Mouse (Mus musculus) neural tube, embryonic 11.5 days (tissue): ENCODE results near the gene D230025D16Rik. TPM values are rescaled to one million over a fixed set of nuclear protein-coding genes. Genes with fewer than 3 reads are reported as not detected.
"Not testable (repeated sequence)": the region's sequence is repeated elsewhere in the genome, so short reads cannot be mapped to it uniquely, and the experiment has no call there.

ENCODE experiments used
- ATAC-seq: fragments of 200-750 bp; cut with Nextera tagmentation; 2 replicates; pipeline ENCODE4 v1.8.0; 2017; ENCODE audit warnings: moderate number of reproducible peaks, mild to moderate bottlenecking, moderate TSS enrichment, moderate library complexity; ENCODE audit not compliant: insufficient read depth, low FRiP score, low TSS enrichment
- DNase-seq: peaks from one replicate; pipeline ENCODE4 v3.0.0-alpha.2; 2015; ENCODE audit warnings: low spot score
- H3K27ac ChIP-seq: fragments of 300-500 bp; sonication (generic); 2 replicates; pipeline ENCODE4 v1.5.1; 2014; ENCODE audit warnings: low read depth, mild to moderate bottlenecking, low read length
- H3K27me3 ChIP-seq: fragments of 300-500 bp; sonication (generic); 2 replicates; pipeline ENCODE4 v1.6.1; 2014; ENCODE audit warnings: mild to moderate bottlenecking, low read length, mixed read lengths; ENCODE audit not compliant: control insufficient read depth, insufficient read depth
- H3K36me3 ChIP-seq: fragments of 300-500 bp; sonication (generic); 2 replicates; pipeline ENCODE4 v1.6.1; 2014; ENCODE audit warnings: mild to moderate bottlenecking, low read length, moderate library complexity, mixed read lengths; ENCODE audit not compliant: control insufficient read depth, insufficient read depth
- H3K4me1 ChIP-seq: fragments of 300-500 bp; sonication (generic); 2 replicates; pipeline ENCODE4 v1.6.1; 2014; ENCODE audit warnings: low read length, mixed read lengths; ENCODE audit not compliant: control insufficient read depth, insufficient read depth
- H3K4me2 ChIP-seq: fragments of 300-500 bp; sonication (generic); 2 replicates; pipeline ENCODE4 v1.6.1; 2014; ENCODE audit warnings: low read depth, mild to moderate bottlenecking, moderate library complexity
- H3K4me3 ChIP-seq: fragments of 300-500 bp; sonication (generic); 2 replicates; pipeline ENCODE4 v1.5.1; 2014; ENCODE audit warnings: low read depth, low read length
- H3K9ac ChIP-seq: fragments of 300-500 bp; sonication (generic); 2 replicates; pipeline ENCODE4 v1.6.1; 2014; ENCODE audit warnings: mild to moderate bottlenecking, low read length
- H3K9me3 ChIP-seq: fragments of 300-500 bp; sonication (generic); 2 replicates; pipeline ENCODE4 v1.6.1; 2016; ENCODE audit warnings: low read length; ENCODE audit not compliant: control insufficient read depth
- WGBS: fragments of 180-500 bp; shearing (Covaris S2); extraction: QIAGEN DNeasy Blood & Tissue Kit; methylation state at CpG from one replicate; pipeline ENCODE4 v1.1.7; 2014; 5-methylcytosine and 5-hydroxymethylcytosine counted together
- polyA plus RNA-seq: library from polyadenylated mRNA; unstranded; fragments of >200 nt; fragmentation: Nextera tagmentation; extraction: Ambion mirVana; gene quantifications from 2 replicates; pipeline ENCODE4 v1.2.1, GENCODE M21; 2014

The D230025D16Rik gene
- polyA plus RNA-seq, 1 experiment from 2014 or later, result 28.9 TPM

- ATAC-seq, DNase-seq, H3K36me3 ChIP-seq, H3K4me3 ChIP-seq, H3K9me3 ChIP-seq, H3K9ac ChIP-seq, H3K4me2 ChIP-seq, H3K27ac ChIP-seq: not testable (repeated sequence)
- H3K4me1 ChIP-seq, result 0 out of 2 replicates have a peak, but pooled peaks cover 10% of the 10 kb centered on the region
- H3K27me3 ChIP-seq, result peaks cover 11% of the 10 kb centered on the region
- WGBS, result 89% methylated on average over 8 of the region's 8 CpGs
These were observed 66.4 kb downstream of the D230025D16Rik start for GRCm38 (mm10) chr8:105291364-105291763.

- H3K4me1 ChIP-seq, result 0 out of 2 replicates have a peak, but pooled peaks cover 10% of the 10 kb centered on the region
- WGBS, result 73% methylated on average over 3 of the region's 3 CpGs
- H3K9ac ChIP-seq, H3K27ac ChIP-seq, H3K4me3 ChIP-seq, DNase-seq, H3K9me3 ChIP-seq, ATAC-seq, H3K36me3 ChIP-seq, H3K4me2 ChIP-seq: not testable (repeated sequence)
- peaks cover 11% of the 10 kb centered on the region for H3K27me3 ChIP-seq
These were observed 66.9 kb downstream of the D230025D16Rik start for GRCm38 (mm10) chr8:105291802-105292201.

- DNase-seq (no peak), ATAC-seq (no peak)
- Histone ChIP-seq H3K27me3 (peaks cover 11% of the 10 kb centered on the region), H3K27ac (no peak overlapping the region), H3K4me2 (no peak overlapping the region), H3K9ac (no peak overlapping the region), H3K4me1 (0 out of 2 replicates have a peak, but pooled peaks cover 10% of the 10 kb centered on the region), H3K9me3 (no peaks in the 10 kb centered on the region), H3K4me3 (no peak overlapping the region), H3K36me3 (no peaks in the 10 kb centered on the region)
- WGBS, result 74% methylated on average over 7 of the region's 7 CpGs
These were observed 67.5 kb downstream of the D230025D16Rik start for GRCm38 (mm10) chr8:105292471-105292870.

GRCm38 (mm10) chr8:105293405-105293804, 68.5 kb downstream of the D230025D16Rik start:
- Histone ChIP-seq H3K4me3 (no peak overlapping the region), H3K9ac (no peak overlapping the region), H3K4me2 (no peak overlapping the region), H3K27me3 (peaks cover 11% of the 10 kb centered on the region), H3K27ac (no peak overlapping the region), H3K4me1 (peaks cover 11% of the 10 kb centered on the region), H3K9me3 (no peaks in the 10 kb centered on the region), H3K36me3 (no peaks in the 10 kb centered on the region)
- DNase-seq, result no peak
- no peak for ATAC-seq
- WGBS, result 67% methylated on average over 19 of the region's 19 CpGs

- Histone ChIP-seq H3K4me1 (peaks cover 15% of the 10 kb centered on the region), H3K4me3 (no peak overlapping the region), H3K9ac (no peak overlapping the region), H3K36me3 (no peaks in the 10 kb centered on the region), H3K27me3 (peaks cover 11% of the 10 kb centered on the region), H3K4me2 (no peak overlapping the region), H3K9me3 (no peaks in the 10 kb centered on the region), H3K27ac (no peak overlapping the region)
- no peak for ATAC-seq
- DNase-seq, result no peak
- 70% methylated on average over 9 of the region's 9 CpGs for WGBS
These were observed 69.8 kb downstream of the D230025D16Rik start for GRCm38 (mm10) chr8:105294776-105295175.

GRCm38 (mm10) chr8:105295256-105295655, 70.3 kb downstream of the D230025D16Rik start:
- DNase-seq, result no peak
- WGBS, result 75% methylated on average over 11 of the region's 11 CpGs

GRCm38 (mm10) chr8:105295895-105296573, 71.1 kb downstream of the D230025D16Rik start, which contains the start of gene Exoc3l:
TSS of gene Exoc3l (minus strand) at chr8:105296101.
- no peak within 1 kb of the TSS for H3K9ac ChIP-seq
- H3K27ac ChIP-seq, result no peak within 1 kb of the TSS
- peaks cover 6% of the 10 kb centered on the region for H3K36me3 ChIP-seq
- no peaks in the 10 kb centered on the region for H3K27me3 ChIP-seq
- DNase-seq (no peak), ATAC-seq (no peak)
- peak within 1 kb of the TSS; percentile 97; the same call in 1 of the 2 replicates for H3K4me2 ChIP-seq
- peaks cover 9% of the 10 kb centered on the region for H3K4me1 ChIP-seq
- no peaks in the 10 kb centered on the region for H3K9me3 ChIP-seq
- H3K4me3 ChIP-seq, result peak within 1 kb of the TSS; percentile 97; the same call in 1 of the 2 replicates
- WGBS, result 60% methylated on average over 11 of the region's 11 CpGs

More at GRCm38 (mm10) chr8:105295256-105295655, 70.3 kb downstream of the D230025D16Rik start:
- Histone ChIP-seq H3K9ac (no peak overlapping the region), H3K36me3 (peaks cover 2% of the 10 kb centered on the region; the same call in 1 of the 2 replicates), H3K9me3 (no peaks in the 10 kb centered on the region), H3K4me1 (peaks cover 12% of the 10 kb centered on the region), H3K4me3 (no peak overlapping the region), H3K27ac (no peak overlapping the region), H3K27me3 (peaks cover 7% of the 10 kb centered on the region), H3K4me2 (no peak overlapping the region)
- ATAC-seq, result no peak

- H3K4me2 ChIP-seq, result peak within 1 kb of the TSS; percentile 97
- peaks cover 9% of the 10 kb centered on the region for H3K36me3 ChIP-seq
- WGBS, result under 1% methylated on average over 58 of the region's 58 CpGs
- H3K9ac ChIP-seq, result peak within 1 kb of the TSS; percentile 88
- H3K9me3 ChIP-seq, result no peaks in the 10 kb centered on the region
- no peaks in the 10 kb centered on the region for H3K27me3 ChIP-seq
- peak within 1 kb of the TSS; percentile 97 for H3K4me3 ChIP-seq
- H3K4me1 ChIP-seq, result peaks cover 9% of the 10 kb centered on the region
- ATAC-seq (peak; percentile 86), DNase-seq (peak; percentile 92)
- H3K27ac ChIP-seq, result 0 out of 2 replicates have a peak within 1 kb of the TSS, but pooled peaks have one; percentile 21
These were observed 72.7 kb downstream of the D230025D16Rik start, which contains the start of gene E2f4 for GRCm38 (mm10) chr8:105297511-105298192. TSS of gene E2f4 (plus strand) at chr8:105297663.
